Mouse (Mus musculus): ENCODE data around the gene Txnip.

DNA sequence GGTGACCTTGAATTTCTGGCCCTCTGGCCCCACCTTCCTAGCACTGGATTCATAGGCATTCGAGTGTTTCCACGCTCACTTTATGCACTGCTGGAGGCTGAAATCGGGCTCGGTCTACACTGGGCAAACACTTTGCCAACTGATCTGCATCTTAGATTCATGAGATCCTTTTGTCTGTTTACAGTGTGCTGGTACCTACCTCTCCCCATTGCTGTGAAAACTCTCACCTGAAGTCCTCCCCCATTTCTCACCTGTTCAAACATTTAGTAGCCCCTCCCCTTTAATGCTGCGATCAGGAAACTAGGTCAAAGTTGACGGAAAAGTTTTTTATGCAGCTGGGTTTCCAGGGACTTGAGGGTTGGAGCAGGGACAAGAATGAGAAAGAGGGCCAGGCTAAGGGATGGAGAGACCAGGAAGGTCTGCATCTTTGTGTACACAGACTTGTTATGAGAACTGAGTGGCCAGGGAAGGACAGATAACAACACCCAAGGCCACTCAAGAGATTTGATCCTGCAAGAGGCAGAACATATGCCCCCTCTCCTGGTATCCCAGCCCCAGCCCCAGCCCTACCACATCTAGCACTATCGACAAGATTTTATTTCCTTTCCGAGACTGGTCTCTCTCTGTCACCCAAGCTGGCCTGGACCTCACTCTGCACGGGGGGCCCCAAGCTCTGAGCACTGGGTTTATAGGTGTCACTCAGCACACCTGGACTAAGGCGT, 6.3 kb downstream of the Txnip start:
- no peak for TF ChIP-seq POLR2A (IDR thresholded peaks at IDR 0.05; ENCODE audit: borderline replicate concordance, extremely low read depth, insufficient read depth, insufficient read length, poor library complexity, severe bottlenecking)
- no peak for TF ChIP-seq CTCF (IDR thresholded peaks at IDR 0.05; ENCODE audit: borderline replicate concordance, extremely low read depth, insufficient read depth, insufficient read length)
